In the genomic region with DNA sequence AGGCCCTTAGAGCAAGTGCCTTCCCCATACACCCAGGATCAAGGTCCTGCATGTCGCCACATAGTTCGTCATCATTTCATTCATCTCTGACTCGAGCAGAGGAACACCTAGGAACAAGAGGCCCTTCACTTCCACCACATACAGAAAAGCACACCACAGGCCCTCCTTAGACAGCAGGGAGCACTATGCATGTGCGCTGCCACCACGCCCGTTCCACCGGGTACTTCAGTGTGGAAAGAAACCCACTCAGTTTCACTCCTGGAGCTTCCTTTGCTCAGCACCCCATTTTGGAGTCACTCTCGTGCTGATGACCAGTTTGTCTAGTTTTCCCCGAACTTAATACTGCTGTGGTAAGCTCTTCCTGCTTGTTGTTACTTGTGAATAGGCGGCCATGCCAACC, we compare ENCODE assay signal across 34 mouse cellular contexts.
"Had no signal": no experiment of that assay in that cellular context is flagged by ENCODE, and none has a peak within 500 bp of the region (broad histone marks: within the 10 kb centered on the region; RNA-seq: fewer than 3 reads in every experiment).

No protein-coding gene starts in this region.

- H3K4me3 ChIP-seq: heart, embryonic 12.5 days; heart, embryonic 13.5 days; heart, embryonic 15.5 days; hindbrain, embryonic 10.5 days; hindbrain, embryonic 12.5 days; hindbrain, embryonic 13.5 days; hindbrain, embryonic 15.5 days; intestine, embryonic 15.5 days; kidney, embryonic 15.5 days; layer of hippocampus, adult 2 months; left cerebral cortex, adult 2 months had no signal

- H3K4me2 ChIP-seq: heart, embryonic 12.5 days; heart, embryonic 13.5 days; heart, embryonic 15.5 days; hindbrain, embryonic 12.5 days; hindbrain, embryonic 13.5 days; hindbrain, embryonic 14.5 days; hindbrain, embryonic 15.5 days; intestine, embryonic 15.5 days; kidney, embryonic 15.5 days had no signal

- H3K27me3 ChIP-seq: heart, embryonic 12.5 days; heart, embryonic 13.5 days; heart, embryonic 15.5 days; hindbrain, embryonic 12.5 days; hindbrain, embryonic 13.5 days; hindbrain, embryonic 15.5 days; intestine, embryonic 15.5 days; kidney, embryonic 15.5 days had no signal

- H3K27ac ChIP-seq: heart, embryonic 13.5 days; heart, embryonic 15.5 days; hindbrain, embryonic 10.5 days; hindbrain, embryonic 12.5 days; hindbrain, embryonic 13.5 days; hindbrain, embryonic 14.5 days; hindbrain, embryonic 15.5 days; hindbrain, postnatal 0 days; intestine, embryonic 15.5 days; kidney, embryonic 15.5 days; kidney, postnatal 0 days; layer of hippocampus, adult 2 months; left cerebral cortex, adult 2 months had no signal

- H3K9me3 ChIP-seq: heart, embryonic 12.5 days; heart, embryonic 13.5 days; heart, embryonic 15.5 days; hindbrain, embryonic 10.5 days; hindbrain, embryonic 12.5 days; hindbrain, embryonic 13.5 days; hindbrain, embryonic 15.5 days; intestine, embryonic 15.5 days; kidney, embryonic 15.5 days had no signal

- ATAC-seq: hindbrain, embryonic 16.5 days; hindbrain, postnatal 0 days; inflammation-experienced regulatory T-cells, adult 6 months; intestine, embryonic 15.5 days; intestine, embryonic 16.5 days; intestine, postnatal 0 days had no signal

- DNase-seq: heart, postnatal 10 days; heart, postnatal 14 days; heart, postnatal 36 days; heart, postnatal 4 days; kidney, adult 11 months; kidney, adult 18-20 months; kidney, adult 2 months; kidney, adult 8-10 months; kidney, adult 9 months; kidney, postnatal 10 days; kidney, postnatal 14 days; kidney, postnatal 25 days; kidney, postnatal 36 days; kidney, postnatal 4 days; layer of hippocampus, adult 9-11 months; layer of hippocampus, postnatal 36 days had no signal

- H3K9ac ChIP-seq: heart, embryonic 12.5 days; heart, embryonic 13.5 days; heart, embryonic 15.5 days; hindbrain, embryonic 12.5 days; hindbrain, embryonic 13.5 days; hindbrain, embryonic 14.5 days; hindbrain, embryonic 15.5 days; intestine, embryonic 15.5 days; kidney, embryonic 15.5 days had no signal
